Mouse (Mus musculus): Measurements from ENCODE around the gene Ttc30a1. TPM values are rescaled to one million over a fixed set of nuclear protein-coding genes. Genes with fewer than 3 reads are reported as not detected.
"Not testable (repeated sequence)": the region's sequence is repeated elsewhere in the genome, so short reads cannot be mapped to it uniquely, and the experiment has no call there.

Gene Ttc30a1
- total RNA-seq (2014; rRNA removed) (8.9 and 11.4 TPM in 2 replicates), polyA plus RNA-seq (2015; fragmentation: Nextera tagmentation; extraction: Ambion mirVana) (4.6 and 4.8 TPM in 2 replicates)

- DNase-seq (ENCODE audit: low spot score) (peak; percentile 93), ATAC-seq (peak; percentile 83)
- peak within 1 kb of the TSS; percentile 46 for H3K4me3 ChIP-seq (ENCODE audit: low read length)
- WGBS = under 1% methylated on average over 28 of the region's 34 CpGs
- H3K36me3 ChIP-seq (ENCODE audit: insufficient read depth, low read length); H3K27me3 ChIP-seq (ENCODE audit: insufficient read depth, low read length); H3K4me1 ChIP-seq (ENCODE audit: insufficient read depth, low read length); H3K9me3 ChIP-seq (ENCODE audit: low read length): not testable (repeated sequence)
- peak within 1 kb of the TSS; percentile 48; the same call in 1 of the 2 replicates for H3K27ac ChIP-seq
- peak within 1 kb of the TSS; percentile 55 for H3K4me2 ChIP-seq (ENCODE audit: low read depth, low read length)
- peak within 1 kb of the TSS; percentile 24; the same call in 1 of the 2 replicates for H3K9ac ChIP-seq (replicated peaks; ENCODE audit: low read length)
These were observed at the start of gene Ttc30a1 for GRCm38 (mm10) chr2:75981440-75982081. Gene Ttc30a1, minus strand, starts transcription at chr2:75981967.

GRCm38 (mm10) chr2:76030080-76030479 lies 48.3 kb upstream of the Ttc30a1 start:
- peak overlapping the region; percentile 45 for H3K4me2 ChIP-seq (ENCODE audit: low read depth, low read length)
- TF ChIP-seq CTCF (IDR thresholded peaks at IDR 0.05; ENCODE audit: low read depth) = no peak
- no peaks in the 10 kb centered on the region for H3K27me3 ChIP-seq (ENCODE audit: insufficient read depth, low read length)
- no peaks in the 10 kb centered on the region for H3K36me3 ChIP-seq (ENCODE audit: insufficient read depth, low read length)
- peaks cover 19% of the 10 kb centered on the region for H3K4me1 ChIP-seq (ENCODE audit: insufficient read depth, low read length)
- H3K9ac ChIP-seq (replicated peaks; ENCODE audit: low read length) = peak overlapping the region; percentile 47; the same call in 1 of the 2 replicates
- ATAC-seq = peak; percentile 80
- 4% methylated on average over 8 of the region's 8 CpGs for WGBS
- H3K9me3 ChIP-seq (ENCODE audit: low read length) = no peaks in the 10 kb centered on the region
- peak; percentile 82 for DNase-seq (ENCODE audit: low spot score)
- peak overlapping the region; percentile 96 for H3K27ac ChIP-seq
- no peak overlapping the region for H3K4me3 ChIP-seq (ENCODE audit: low read length)

- Histone ChIP-seq H3K27me3 (ENCODE audit: insufficient read depth, low read length) (no peaks in the 10 kb centered on the region), H3K9me3 (ENCODE audit: low read length) (no peaks in the 10 kb centered on the region), H3K9ac (replicated peaks; ENCODE audit: low read length) (peak overlapping the region; percentile 47), H3K36me3 (ENCODE audit: insufficient read depth, low read length) (no peaks in the 10 kb centered on the region), H3K4me3 (ENCODE audit: low read length) (no peak overlapping the region), H3K27ac (peak overlapping the region; percentile 96), H3K4me2 (ENCODE audit: low read depth, low read length) (peak overlapping the region; percentile 45), H3K4me1 (ENCODE audit: insufficient read depth, low read length) (peaks cover 19% of the 10 kb centered on the region)
- 5% methylated on average over 20 of the region's 20 CpGs for WGBS
- peak; percentile 82 for ATAC-seq
- DNase-seq (ENCODE audit: low spot score) = peak; percentile 80
- TF ChIP-seq CTCF (IDR thresholded peaks at IDR 0.05; ENCODE audit: low read depth) = no peak
These were observed 47.5 kb upstream of the Ttc30a1 start for GRCm38 (mm10) chr2:76029081-76029901.

GRCm38 (mm10) chr2:76016890-76017289 lies 35.1 kb upstream of the Ttc30a1 start:
- no peak for TF ChIP-seq CTCF (IDR thresholded peaks at IDR 0.05; ENCODE audit: low read depth)
- 11% methylated on average over 7 of the region's 7 CpGs for WGBS
- H3K36me3 ChIP-seq (ENCODE audit: insufficient read depth, low read length) = no peaks in the 10 kb centered on the region
- 0 out of 2 replicates have a peak overlapping the region, but pooled peaks have one; percentile 1 for H3K27ac ChIP-seq
- no peak overlapping the region for H3K4me2 ChIP-seq (ENCODE audit: low read depth, low read length)
- DNase-seq (ENCODE audit: low spot score) (peak; percentile 71), ATAC-seq (peak; percentile 74)
- no peak overlapping the region for H3K9ac ChIP-seq (replicated peaks; ENCODE audit: low read length)
- no peak overlapping the region for H3K4me3 ChIP-seq (ENCODE audit: low read length)
- no peaks in the 10 kb centered on the region for H3K27me3 ChIP-seq (ENCODE audit: insufficient read depth, low read length)
- no peaks in the 10 kb centered on the region for H3K9me3 ChIP-seq (ENCODE audit: low read length)
- 0 out of 2 replicates have a peak, but pooled peaks cover 3% of the 10 kb centered on the region for H3K4me1 ChIP-seq (ENCODE audit: insufficient read depth, low read length)

DNA sequence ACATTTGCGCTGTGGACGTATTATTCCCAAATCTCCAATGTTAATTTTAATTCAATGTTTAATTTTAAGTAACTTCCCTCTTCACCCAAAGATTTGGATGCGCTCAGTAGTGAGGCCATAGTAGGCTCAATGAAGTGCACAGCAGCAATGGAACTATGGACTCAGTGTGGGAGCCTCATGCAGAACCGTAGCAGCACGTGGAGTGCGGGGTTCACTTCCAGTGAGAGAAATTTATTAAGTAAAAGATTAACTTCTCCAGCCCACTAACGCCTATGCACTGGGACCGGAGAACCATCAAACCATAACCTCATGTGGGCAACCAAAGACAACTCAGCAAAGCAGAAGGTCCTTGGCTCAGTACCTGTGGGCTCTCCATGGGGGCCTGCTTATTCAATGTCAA lies 34.4 kb upstream of the Ttc30a1 start:
- Histone ChIP-seq H3K27me3 (ENCODE audit: insufficient read depth, low read length) (no peaks in the 10 kb centered on the region), H3K4me3 (ENCODE audit: low read length) (no peak overlapping the region), H3K9ac (replicated peaks; ENCODE audit: low read length) (no peak overlapping the region), H3K27ac (no peak overlapping the region), H3K9me3 (ENCODE audit: low read length) (no peaks in the 10 kb centered on the region), H3K4me1 (ENCODE audit: insufficient read depth, low read length) (0 out of 2 replicates have a peak, but pooled peaks cover 3% of the 10 kb centered on the region), H3K36me3 (ENCODE audit: insufficient read depth, low read length) (no peaks in the 10 kb centered on the region), H3K4me2 (ENCODE audit: low read depth, low read length) (no peak overlapping the region)
- TF ChIP-seq CTCF (IDR thresholded peaks at IDR 0.05; ENCODE audit: low read depth) = no peak
- 81% methylated on average over 8 of the region's 8 CpGs for WGBS
- ATAC-seq (no peak), DNase-seq (ENCODE audit: low spot score) (no peak)

GRCm38 (mm10) chr2:76015460-76015859 lies 33.7 kb upstream of the Ttc30a1 start:
- H3K4me1 ChIP-seq (ENCODE audit: insufficient read depth, low read length) = 0 out of 2 replicates have a peak, but pooled peaks cover 3% of the 10 kb centered on the region
- no peak overlapping the region for H3K4me3 ChIP-seq (ENCODE audit: low read length)
- H3K4me2 ChIP-seq (ENCODE audit: low read depth, low read length) = no peak overlapping the region
- 91% methylated on average over 7 of the region's 7 CpGs for WGBS
- H3K9ac ChIP-seq (replicated peaks; ENCODE audit: low read length) = no peak overlapping the region
- H3K27ac ChIP-seq = no peak overlapping the region
- DNase-seq (ENCODE audit: low spot score) = no peak
- H3K9me3 ChIP-seq (ENCODE audit: low read length) = no peaks in the 10 kb centered on the region
- no peak for ATAC-seq
- no peaks in the 10 kb centered on the region for H3K36me3 ChIP-seq (ENCODE audit: insufficient read depth, low read length)
- TF ChIP-seq CTCF (IDR thresholded peaks at IDR 0.05; ENCODE audit: low read depth) = no peak
- H3K27me3 ChIP-seq (ENCODE audit: insufficient read depth, low read length) = no peaks in the 10 kb centered on the region

All from hindbrain, postnatal 0 days (tissue).